Mouse (Mus musculus) gastrocnemius, postnatal 10 days (tissue): Measurements from ENCODE around the gene Tpt1. TPM values are rescaled to one million over a fixed set of nuclear protein-coding genes. Genes with fewer than 3 reads are reported as not detected.
"Not testable (repeated sequence)": the region's sequence is repeated elsewhere in the genome, so short reads cannot be mapped to it uniquely, and the experiment has no call there.

Experiments used
- DNase-seq: peaks from one replicate; pipeline ENCODE4 v3.0.0; 2021; ENCODE audit warnings: mixed read lengths
- total RNA-seq, 2 experiments: library from RNA; stranded (reverse); gene quantifications; 2 replicates each; pipeline ENCODE4 v1.2.3; 2021

The Tpt1 gene
- total RNA-seq, 2 experiments from 2014 or later = 3,326 to 3,432 TPM

DNA sequence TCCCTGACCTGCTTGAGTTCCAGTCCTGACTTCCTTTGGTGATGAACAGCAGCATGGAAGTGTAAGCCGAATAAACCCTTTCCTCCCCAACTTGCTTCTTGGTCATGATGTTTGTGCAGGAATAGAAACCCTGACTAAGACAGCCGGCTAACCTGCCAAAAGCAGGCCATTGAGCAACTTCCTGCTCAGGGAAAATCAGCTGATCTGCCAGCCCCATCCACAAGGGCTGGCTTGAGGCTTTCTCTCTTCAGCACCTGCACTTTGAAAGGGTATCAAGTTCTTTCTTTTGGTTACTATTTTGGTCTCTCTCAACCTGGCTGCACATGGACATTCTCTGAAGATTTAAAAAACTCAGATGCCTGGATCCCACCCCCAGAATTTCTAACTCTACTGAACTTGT is 3.1 kb upstream of the Tpt1 start:
- not testable (repeated sequence) for DNase-seq

GRCm38 (mm10) chr14:75844111-75844695 is 690 bp upstream of the Tpt1 start:
- no peak for DNase-seq

GRCm38 (mm10) chr14:75845698-75846115 is 814 bp downstream of the Tpt1 start:
- peak; percentile 90 for DNase-seq

DNA sequence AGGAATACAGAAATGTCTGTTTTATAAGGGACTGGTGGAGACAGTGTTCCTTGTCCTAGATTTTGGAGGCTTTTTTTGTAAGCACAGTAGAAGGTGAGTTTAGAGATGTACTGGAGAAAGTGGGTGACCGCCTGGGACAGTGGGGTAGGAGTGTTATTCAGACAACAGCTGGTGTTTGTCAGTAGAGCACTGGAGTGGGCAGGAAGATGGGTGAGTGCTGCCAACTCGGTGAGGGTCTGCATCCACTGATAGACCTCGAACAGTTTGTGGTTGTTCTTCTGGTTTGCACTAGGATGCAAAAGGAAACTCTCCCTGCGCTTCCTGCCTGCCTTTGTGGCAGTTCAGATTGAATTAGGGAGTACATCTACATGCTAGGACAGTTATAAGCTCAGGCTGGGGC is 2.8 kb downstream of the Tpt1 start:
- no peak for DNase-seq

DNA sequence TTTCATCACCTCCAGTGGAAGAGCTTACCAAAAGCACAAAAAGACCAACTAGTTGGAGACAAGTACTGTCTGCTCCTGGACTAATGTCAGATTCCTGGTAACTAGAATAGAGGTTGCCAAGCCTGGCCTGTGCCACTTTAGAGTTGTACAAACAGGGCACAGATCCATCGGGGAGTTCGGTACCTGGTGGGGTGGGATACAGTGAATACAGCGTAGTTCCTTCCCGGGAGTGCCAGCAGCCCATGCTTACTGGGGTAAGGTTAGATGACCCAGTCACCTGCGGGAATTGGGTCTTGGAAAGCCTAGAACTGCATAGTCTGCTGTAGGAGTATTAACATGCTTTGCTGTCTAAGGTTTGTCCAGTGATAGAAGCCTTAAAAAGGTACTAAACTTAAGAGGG is 3.6 kb downstream of the Tpt1 start:
- DNase-seq = no peak

DNA sequence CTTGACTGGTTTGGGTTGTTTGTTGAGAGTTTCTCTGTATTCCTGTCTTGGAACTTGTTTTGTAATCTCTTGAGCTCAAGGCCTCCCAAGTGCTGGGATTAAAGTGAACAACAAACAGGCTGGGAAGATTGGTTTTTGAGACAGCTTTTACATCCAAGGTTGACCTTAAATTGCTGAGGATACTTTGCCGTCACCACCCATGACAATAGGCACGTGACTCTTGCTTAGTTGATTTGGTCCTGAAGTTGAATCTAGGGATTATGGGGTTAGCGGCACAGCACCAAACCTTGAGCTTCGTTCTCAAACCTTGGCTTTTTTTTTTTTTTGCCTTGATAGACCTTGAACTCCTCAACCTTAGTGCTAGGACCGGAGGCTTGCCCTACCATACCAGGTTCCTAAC is 4.3 kb downstream of the Tpt1 start:
- no peak for DNase-seq

- no peak for DNase-seq
These were observed 5.1 kb downstream of the Tpt1 start for GRCm38 (mm10) chr14:75849842-75850568.

- DNase-seq = no peak
These were observed 5.9 kb downstream of the Tpt1 start for GRCm38 (mm10) chr14:75850819-75851218.

DNA sequence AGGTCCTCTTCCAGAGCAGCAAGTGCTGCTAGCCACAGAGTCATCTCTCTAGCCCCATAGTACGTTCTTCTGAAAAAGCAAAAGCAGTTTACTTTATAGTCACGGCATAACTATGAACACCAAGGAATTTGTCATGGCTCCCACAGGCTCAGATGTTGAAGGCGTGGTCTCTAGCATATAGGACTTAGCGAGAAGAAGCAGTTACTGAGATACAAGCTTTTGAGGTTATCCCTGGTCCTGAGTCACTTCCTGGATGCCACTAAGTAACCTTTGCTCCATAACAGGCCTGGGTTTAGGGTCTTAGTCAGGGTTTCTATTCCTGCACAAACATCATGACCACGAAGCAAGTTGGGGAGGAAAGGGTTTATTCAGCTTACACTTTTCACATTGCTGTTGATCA is 7.1 kb downstream of the Tpt1 start:
- DNase-seq = no peak

- no peak for DNase-seq
These were observed 10.5 kb downstream of the Tpt1 start for GRCm38 (mm10) chr14:75855263-75855992.

DNA sequence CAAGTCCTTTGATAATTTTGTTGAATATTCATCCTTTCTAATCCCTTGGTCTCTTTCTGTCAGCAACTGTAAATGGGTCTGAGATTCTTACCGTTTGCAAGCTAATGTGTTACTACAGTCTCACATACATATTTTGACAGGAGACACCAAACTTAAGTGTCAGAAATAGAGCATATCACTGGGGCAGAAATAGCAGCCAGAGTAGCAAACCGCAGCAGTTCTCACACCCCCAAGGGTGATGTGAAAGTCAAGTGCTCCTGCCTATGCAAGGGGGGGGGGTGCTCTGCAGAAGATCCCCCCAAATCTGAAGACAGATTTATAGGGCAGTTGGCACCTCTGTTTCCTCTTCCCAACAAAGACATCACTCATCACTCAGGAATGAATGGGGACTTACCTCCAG is 13.3 kb downstream of the Tpt1 start:
- DNase-seq = no peak

- DNase-seq = no peak
These were observed 14.7 kb downstream of the Tpt1 start for GRCm38 (mm10) chr14:75859619-75860018.

DNA sequence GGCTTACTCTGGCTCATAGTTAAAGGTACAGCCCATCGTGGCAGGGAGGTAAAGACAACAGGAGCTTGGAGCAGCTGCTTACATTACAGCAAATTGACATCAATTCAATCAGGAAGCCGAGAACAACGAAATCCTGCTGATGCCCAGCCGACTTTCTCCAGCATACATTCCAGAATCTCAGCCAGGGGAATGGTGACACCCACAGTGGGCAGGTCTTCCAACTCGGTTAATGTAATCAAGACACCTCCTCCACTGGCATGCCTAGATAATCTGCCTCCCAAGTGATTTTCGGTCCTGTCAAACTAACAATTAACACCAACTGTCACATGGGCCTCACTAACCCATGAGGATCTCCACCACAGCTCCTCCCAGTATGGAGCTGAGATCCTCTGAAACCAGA is 17.8 kb downstream of the Tpt1 start:
- DNase-seq = no peak

DNA sequence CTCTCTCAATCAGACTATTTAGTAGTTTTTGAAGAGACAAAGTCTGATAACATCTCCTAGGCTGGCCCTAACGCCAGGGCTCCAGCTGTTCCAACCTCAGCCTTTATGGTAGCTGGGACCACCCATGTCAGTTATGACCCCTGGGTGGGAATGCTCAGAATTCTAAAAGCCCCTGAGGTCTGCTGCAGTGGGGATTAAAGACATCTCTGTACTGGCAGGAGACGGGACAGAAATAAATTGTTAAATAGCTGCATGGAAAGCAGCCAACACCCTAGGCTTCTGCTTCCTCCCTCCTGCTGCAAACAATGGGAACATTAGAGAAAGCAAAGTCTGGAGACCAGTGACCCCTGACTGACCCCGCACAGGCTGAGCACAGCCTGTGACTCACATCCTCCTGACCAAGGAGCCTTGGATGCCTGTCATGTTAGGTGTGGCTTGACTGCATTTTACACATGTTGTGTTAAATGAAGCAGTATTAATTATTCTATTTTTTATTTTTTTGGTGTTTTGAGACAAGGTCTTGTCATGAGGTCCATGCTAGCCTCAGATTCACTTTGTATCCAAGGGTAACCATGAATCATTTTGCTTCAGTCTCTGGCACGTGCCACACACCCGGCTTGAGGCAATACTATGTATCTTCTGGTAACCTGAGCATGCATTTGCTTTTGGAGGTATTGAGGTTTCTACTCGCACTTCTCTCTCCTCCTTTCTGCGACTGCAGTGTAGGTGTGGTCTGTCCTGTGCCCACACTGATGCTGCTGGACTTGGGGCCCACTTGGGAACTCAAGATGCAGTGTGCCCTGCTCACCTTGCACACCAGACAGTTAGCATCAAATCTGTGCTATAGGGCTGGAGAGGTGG is 18.9 kb downstream of the Tpt1 start:
- DNase-seq = peak; percentile 44

- no peak for DNase-seq
These were observed 21.9 kb downstream of the Tpt1 start for GRCm38 (mm10) chr14:75866706-75867333.

GRCm38 (mm10) chr14:75868028-75868427 is 23.1 kb downstream of the Tpt1 start:
- DNase-seq = not testable (repeated sequence)

DNA sequence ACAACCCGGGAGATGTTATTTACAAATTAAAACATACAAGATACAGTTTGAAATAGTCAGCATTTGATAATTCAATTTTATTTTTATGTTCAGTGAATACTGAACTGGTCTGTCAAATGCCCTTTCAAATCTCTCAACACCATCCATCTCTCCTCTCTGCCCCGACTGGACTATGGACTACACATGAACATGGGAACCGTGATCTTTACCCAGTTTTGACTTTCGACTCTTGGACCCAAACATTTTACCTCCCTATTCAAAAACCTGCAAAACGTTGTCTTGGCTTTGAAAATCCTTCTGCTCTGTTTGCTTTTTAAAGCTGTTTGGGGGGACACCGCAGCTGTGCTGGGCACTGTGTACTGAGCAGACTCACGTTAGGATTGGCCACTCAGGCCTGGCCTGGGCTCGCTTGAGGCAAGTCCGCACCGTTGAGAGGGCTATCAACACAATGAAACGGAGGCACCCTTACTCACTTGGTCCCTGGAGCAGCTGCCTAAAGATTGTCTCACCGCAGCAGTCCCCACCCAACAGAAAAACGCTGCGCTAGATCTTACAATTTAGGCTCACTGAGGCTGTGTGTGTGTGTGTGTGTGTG is 25.0 kb downstream of the Tpt1 start:
- DNase-seq = no peak

DNA sequence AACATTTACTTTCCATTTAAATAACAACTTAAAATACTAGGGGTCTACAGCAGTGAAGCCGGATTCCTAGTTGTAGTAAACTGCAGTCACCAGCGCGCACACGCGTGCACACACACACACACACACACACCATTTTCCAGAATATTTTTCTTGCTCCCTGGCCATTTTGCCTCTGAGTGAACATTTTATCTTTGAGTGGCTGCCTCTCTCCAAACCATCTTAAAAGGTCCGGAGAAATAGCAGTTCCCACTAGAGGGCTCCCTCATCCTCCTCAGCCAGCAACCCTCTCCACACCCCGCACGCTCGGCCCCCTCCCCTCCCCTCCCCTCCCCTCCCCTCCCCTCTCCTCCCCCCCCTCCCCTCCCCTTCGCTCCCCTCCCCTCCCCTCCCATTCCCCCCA is 25.7 kb downstream of the Tpt1 start:
- no peak for DNase-seq

DNA sequence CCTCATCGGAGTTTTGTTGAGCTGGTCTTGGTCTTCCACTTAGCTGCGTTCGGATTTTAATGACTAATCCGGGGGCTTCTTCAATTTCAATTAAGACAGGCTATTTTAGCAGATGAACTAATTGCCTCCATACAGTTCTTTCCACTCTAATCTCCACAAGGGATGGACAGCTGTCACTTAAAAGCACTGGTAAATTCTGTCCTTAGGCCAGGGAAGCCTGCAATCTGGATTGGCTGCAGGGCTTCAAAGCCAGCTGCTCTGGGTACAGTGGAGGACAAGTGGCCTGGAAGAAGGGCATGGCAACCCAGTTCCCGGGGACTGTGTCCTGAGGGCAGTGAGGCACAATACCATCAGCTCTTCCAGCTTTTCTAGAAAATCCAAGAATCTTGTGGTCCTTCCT is 26.2 kb downstream of the Tpt1 start:
- no peak for DNase-seq

DNA sequence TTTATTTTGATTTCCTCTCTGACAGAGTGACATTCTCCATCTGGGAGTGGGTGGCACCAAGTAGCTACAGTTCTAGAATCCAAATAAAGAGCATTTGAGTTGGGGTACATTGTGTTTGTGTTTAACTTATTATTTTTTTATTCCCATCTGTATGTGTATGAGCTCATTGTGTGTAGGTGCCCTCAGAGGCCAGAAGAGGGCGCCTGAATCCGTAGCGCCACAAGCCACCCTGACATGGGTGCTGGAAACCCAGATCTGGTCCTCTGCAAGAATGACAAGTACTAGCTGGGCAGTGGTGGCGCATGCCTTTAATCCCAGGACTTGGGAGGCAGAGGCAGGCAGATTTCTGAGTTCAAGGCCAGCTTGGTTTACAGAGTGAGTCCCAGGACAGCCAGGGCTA is 26.9 kb downstream of the Tpt1 start:
- no peak for DNase-seq

DNA sequence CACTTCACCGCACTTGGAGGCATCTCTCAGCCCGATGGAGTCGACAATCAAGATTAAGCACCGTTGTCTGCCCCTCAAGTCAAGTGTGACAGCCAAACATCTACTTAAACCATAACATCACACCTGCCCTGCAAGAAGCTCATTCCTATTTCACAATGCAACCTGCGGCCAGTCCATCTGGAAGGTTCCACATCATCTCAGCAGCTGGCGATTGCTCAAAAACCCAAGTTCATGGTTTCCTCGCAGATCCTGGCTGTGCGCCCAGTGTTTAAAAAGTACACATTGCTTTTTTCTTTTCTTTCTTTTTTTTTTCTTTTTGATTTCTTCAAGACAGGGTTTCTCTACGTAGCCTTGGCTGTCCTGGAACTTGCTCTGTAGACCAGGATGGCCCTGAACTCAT is 28.7 kb downstream of the Tpt1 start:
- DNase-seq = no peak
